Mouse (Mus musculus) CH12.LX (cell line): ENCODE data around the gene Zswim7. TPM values are rescaled to one million over a fixed set of nuclear protein-coding genes. Genes with fewer than 3 reads are reported as not detected.

Source experiments
- DNase-seq: peaks from one replicate; pipeline ENCODE4 v3.0.0-alpha.2; 2013; ENCODE audit errors: extremely low read depth
- H3K27ac ChIP-seq: 2 replicates; pipeline ENCODE4 v1.5.1; 2012; ENCODE audit warnings: low read depth, mild to moderate bottlenecking, control low read depth, moderate library complexity; ENCODE audit not compliant: insufficient read depth
- H3K27me3 ChIP-seq: replicated peaks from 2 replicates; pipeline ENCODE3; 2012; ENCODE audit warnings: inconsistent platforms
- H3K36me3 ChIP-seq, 2 experiments: replicated peaks in 1 of 2; 2 replicates each; pipeline versions ENCODE3 to v1.6.1; 2012; ENCODE audit warnings: inconsistent platforms in 1 of 2, low read length in 1 of 2, mild to moderate bottlenecking in 1 of 2, mixed read lengths in 1 of 2, moderate library complexity in 1 of 2; ENCODE audit not compliant: control insufficient read depth in 1 of 2, insufficient read depth in 1 of 2
- H3K4me1 ChIP-seq, 2 experiments: 2 replicates each; pipeline ENCODE4 v1.6.1; 2012; ENCODE audit warnings: inconsistent platforms in 1 of 2, moderate library complexity in 1 of 2; ENCODE audit not compliant: insufficient read depth in 2 of 2, control insufficient read depth in 1 of 2
- H3K4me2 ChIP-seq: 2 replicates; pipeline ENCODE4 v1.6.1; 2012; ENCODE audit warnings: low read depth, mild to moderate bottlenecking, control low read depth; ENCODE audit not compliant: poor library complexity, insufficient read depth, severe bottlenecking
- H3K4me3 ChIP-seq, 3 experiments: fragments of 150-350 bp in 1 of 3; sonication (generic) in 1 of 3; replicated peaks in 1 of 3; 2 replicates each; pipeline versions ENCODE3 to v1.5.1; 2011 to 2012; ENCODE audit warnings: low read depth in 2 of 3, low read length in 2 of 3, mild to moderate bottlenecking in 2 of 3, moderate library complexity in 2 of 3, control low read depth in 1 of 3, improper control_type of control experiment in 1 of 3, inconsistent platforms in 1 of 3, mixed read lengths in 1 of 3; ENCODE audit not compliant: poor library complexity in 1 of 3
- H3K79me2 ChIP-seq: replicated peaks from 2 replicates; pipeline ENCODE4 v1.6.1; 2012; ENCODE audit warnings: mild to moderate bottlenecking, moderate library complexity; ENCODE audit not compliant: control insufficient read depth, poor library complexity, insufficient read depth, severe bottlenecking; ENCODE audit errors: extremely low read depth
- H3K9ac ChIP-seq: 2 replicates; pipeline ENCODE4 v1.6.1; 2012; ENCODE audit warnings: low read depth, mild to moderate bottlenecking, control low read depth, moderate library complexity; ENCODE audit not compliant: insufficient read depth
- H3K9me3 ChIP-seq: replicated peaks from 2 replicates; pipeline ENCODE3; 2012; ENCODE audit warnings: low read length, inconsistent platforms, mixed read lengths
- BHLHE40 ChIP-seq: IDR thresholded peaks from 2 replicates; pipeline ENCODE4 v1.6.1; 2011; ENCODE audit warnings: mild to moderate bottlenecking, low read depth, low read length, improper control_type of control experiment
- CHD2 ChIP-seq: IDR thresholded peaks from 2 replicates; pipeline ENCODE4 v1.6.1; 2011; ENCODE audit warnings: low read length, improper control_type of control experiment
- CTCF ChIP-seq, 2 experiments: IDR thresholded peaks in 1 of 2; conservative IDR thresholded peaks in 1 of 2; 2 replicates each; pipeline ENCODE4 v1.5.1; 2011 to 2012; ENCODE audit warnings: low read depth in 2 of 2, low read length in 2 of 2, improper control_type of control experiment in 1 of 2, inconsistent platforms in 1 of 2, mild to moderate bottlenecking in 1 of 2, moderate library complexity in 1 of 2
- E2F4 ChIP-seq: IDR thresholded peaks from 2 replicates; pipeline ENCODE4 v1.6.1; 2011; ENCODE audit warnings: low read depth, low read length, improper control_type of control experiment; ENCODE audit not compliant: insufficient replicate concordance
- ELF1 ChIP-seq: IDR thresholded peaks from 2 replicates; pipeline ENCODE4 v1.6.1; 2014; ENCODE audit warnings: low read depth, mild to moderate bottlenecking, inconsistent platforms, low read length, improper control_type of control experiment
- ETS1 ChIP-seq: conservative IDR thresholded peaks from 2 replicates; pipeline ENCODE4 v1.6.1; 2012; ENCODE audit warnings: low read depth, mild to moderate bottlenecking, inconsistent platforms, low read length, improper control_type of control experiment, moderate library complexity
- HCFC1 ChIP-seq: IDR thresholded peaks from 2 replicates; pipeline ENCODE4 v1.6.1; 2012; ENCODE audit warnings: low read depth, mild to moderate bottlenecking, inconsistent platforms, low read length, improper control_type of control experiment
- IRF4 ChIP-seq: IDR thresholded peaks from 2 replicates; pipeline ENCODE4 v1.6.1; 2014; ENCODE audit warnings: low read depth, mild to moderate bottlenecking, inconsistent platforms, low read length, improper control_type of control experiment
- JUND ChIP-seq: conservative IDR thresholded peaks from 2 replicates; pipeline ENCODE4 v1.6.1; 2011; ENCODE audit warnings: low read depth, low read length, improper control_type of control experiment
- MAFK ChIP-seq: IDR thresholded peaks from 2 replicates; pipeline ENCODE4 v1.6.1; 2011; ENCODE audit warnings: low read length, improper control_type of control experiment; ENCODE audit not compliant: insufficient replicate concordance
- MAX ChIP-seq: IDR thresholded peaks from 2 replicates; pipeline ENCODE4 v1.6.1; 2011; ENCODE audit warnings: low read length, improper control_type of control experiment
- MAZ ChIP-seq: IDR thresholded peaks from 2 replicates; pipeline ENCODE4 v1.6.1; 2012; ENCODE audit warnings: low read depth, mild to moderate bottlenecking, inconsistent platforms, low read length, improper control_type of control experiment, moderate library complexity
- MEF2A ChIP-seq: IDR thresholded peaks from 2 replicates; pipeline ENCODE4 v1.6.1; 2014; ENCODE audit warnings: low read depth, mild to moderate bottlenecking, inconsistent platforms, low read length, improper control_type of control experiment, borderline replicate concordance
- MXI1 ChIP-seq: IDR thresholded peaks from 2 replicates; pipeline ENCODE4 v1.6.1; 2011; ENCODE audit warnings: mild to moderate bottlenecking, low read depth, low read length, improper control_type of control experiment
- MYC ChIP-seq: IDR thresholded peaks from 2 replicates; pipeline ENCODE4 v1.6.1; 2011; ENCODE audit warnings: low read depth, mild to moderate bottlenecking, improper control_type of control experiment, low read length
- NELFE ChIP-seq: IDR thresholded peaks from 2 replicates; pipeline ENCODE4 v1.6.1; 2011; ENCODE audit warnings: low read depth, low read length, improper control_type of control experiment
- NRF1 ChIP-seq: IDR thresholded peaks from 2 replicates; pipeline ENCODE4 v1.6.1; 2014; ENCODE audit warnings: low read depth, mild to moderate bottlenecking, inconsistent platforms, low read length, improper control_type of control experiment, moderate library complexity
- PAX5 ChIP-seq: IDR thresholded peaks from 2 replicates; pipeline ENCODE4 v1.6.1; 2012; ENCODE audit warnings: low read length, inconsistent platforms, mixed read lengths
- POLR2A ChIP-seq: IDR thresholded peaks from 2 replicates; pipeline ENCODE4 v1.6.1; 2011; ENCODE audit warnings: low read depth, mild to moderate bottlenecking, improper control_type of control experiment, low read length
- POLR2AphosphoS2 ChIP-seq: IDR thresholded peaks from 2 replicates; pipeline ENCODE4 v1.6.1; 2011; ENCODE audit warnings: low read depth, low read length, improper control_type of control experiment
- RAD21 ChIP-seq: IDR thresholded peaks from 2 replicates; pipeline ENCODE4 v1.6.1; 2011; ENCODE audit warnings: low read depth, mild to moderate bottlenecking, low read length, improper control_type of control experiment, moderate library complexity
- RCOR1 ChIP-seq: conservative IDR thresholded peaks from 2 replicates; pipeline ENCODE4 v1.6.1; 2012; ENCODE audit warnings: low read depth, mild to moderate bottlenecking, inconsistent platforms, low read length, improper control_type of control experiment
- SIN3A ChIP-seq: IDR thresholded peaks from 2 replicates; pipeline ENCODE4 v1.6.1; 2012; ENCODE audit warnings: low read length, improper control_type of control experiment, inconsistent platforms
- SMC3 ChIP-seq: IDR thresholded peaks from 2 replicates; pipeline ENCODE4 v1.6.1; 2011; ENCODE audit warnings: low read depth, low read length, improper control_type of control experiment
- TBP ChIP-seq: conservative IDR thresholded peaks from 2 replicates; pipeline ENCODE4 v1.6.1; 2011; ENCODE audit warnings: low read depth, low read length, improper control_type of control experiment
- UBTF ChIP-seq: IDR thresholded peaks from 2 replicates; pipeline ENCODE4 v1.6.1; 2012; ENCODE audit warnings: low read depth, mild to moderate bottlenecking, inconsistent platforms, low read length, improper control_type of control experiment, moderate library complexity
- USF1 ChIP-seq: IDR thresholded peaks from 2 replicates; pipeline ENCODE4 v1.6.1; 2014; ENCODE audit warnings: low read depth, mild to moderate bottlenecking, inconsistent platforms, low read length, improper control_type of control experiment
- USF2 ChIP-seq: conservative IDR thresholded peaks from 2 replicates; pipeline ENCODE4 v1.6.1; 2011; ENCODE audit warnings: low read depth, low read length, improper control_type of control experiment
- ZC3H11A ChIP-seq: IDR thresholded peaks from 2 replicates; pipeline ENCODE4 v1.6.1; 2012; ENCODE audit warnings: low read depth, mild to moderate bottlenecking, inconsistent platforms, low read length, improper control_type of control experiment
- ZKSCAN1 ChIP-seq: IDR thresholded peaks from 2 replicates; pipeline ENCODE4 v1.6.1; 2012; ENCODE audit warnings: low read depth, inconsistent platforms, low read length, improper control_type of control experiment, borderline replicate concordance
- ZMIZ1 ChIP-seq: IDR thresholded peaks from 2 replicates; pipeline ENCODE4 v1.6.1; 2012; ENCODE audit warnings: low read depth, mild to moderate bottlenecking, inconsistent platforms, low read length, improper control_type of control experiment
- ZNF384 ChIP-seq: IDR thresholded peaks from 2 replicates; pipeline ENCODE4 v1.6.1; 2012; ENCODE audit warnings: low read depth, low read length, improper control_type of control experiment, inconsistent platforms
- dilution Hi-C: fragments of 300-500 bp; cut with MboI; formaldehyde crosslinking; loops from 2 replicates; pipeline ENCODE4 v1.14.3; 2020; ENCODE audit warnings: low sequenced_read_pairs; ENCODE audit not compliant: extremely low pct_unique_long_range_greater_than_20kb, extremely low pct_ligation_motif_present
- in situ Hi-C: fragments of 300-500 bp; cut with MboI; formaldehyde crosslinking; loops from 3 replicates; pipeline ENCODE4 v1.14.3; 2019; ENCODE audit warnings: low sequenced_read_pairs, low pct_ligation_motif_present, low pct_unique_long_range_greater_than_20kb, mixed read lengths
- polyA plus RNA-seq: library from polyadenylated mRNA; unstranded; fragments of >175 nt; gene quantifications from 2 replicates; pipeline ENCODE4 v1.2.1, GENCODE M21; 2012; ENCODE audit warnings: low read depth; ENCODE audit not compliant: insufficient read length
- total RNA-seq, 2 experiments: library from RNA; depleted of rRNA; stranded (reverse); fragments of 300-350 nt in 1 of 2; fragments of >200 nt in 1 of 2; gene quantifications; 2 replicates each; pipeline ENCODE4 v1.2.3; 2012 to 2014

Gene Zswim7
- total and polyA plus RNA-seq, 3 experiments = 44.2 to 62.5 (median 57.8) TPM

DNA sequence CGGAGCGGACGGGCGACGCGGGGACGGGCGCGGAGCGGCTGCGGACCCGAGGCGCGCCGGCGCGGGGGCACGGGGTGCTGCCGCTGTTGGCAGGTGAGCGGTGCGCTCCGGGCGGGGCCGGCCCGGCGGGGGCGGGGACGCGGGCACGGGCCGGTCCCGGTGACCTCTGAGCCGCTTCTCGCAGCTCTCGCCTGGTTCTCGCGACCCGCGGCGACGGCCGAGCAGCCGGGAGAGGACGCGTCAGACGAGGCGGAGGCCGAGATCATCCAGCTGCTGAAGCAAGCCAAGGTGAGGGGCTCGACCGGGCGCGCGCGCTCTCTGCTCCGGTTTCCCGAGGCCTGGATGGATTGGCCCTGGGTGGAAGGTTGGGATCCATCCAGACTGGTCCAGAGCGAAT lies 424 bp upstream of the Zswim7 start:
- Histone ChIP-seq H3K27me3 (no peaks in the 10 kb centered on the region), H3K36me3 (peaks cover 12 to 24% of the 10 kb centered on the region in 2 experiments), H3K9ac (peak overlapping the region; percentile 39), H3K4me2 (peak overlapping the region; percentile 64; the same call in 1 of the 2 replicates), H3K9me3 (no peaks in the 10 kb centered on the region), H3K4me3 (peak overlapping the region; percentile 60 to 76 (median 73)), H3K79me2 (peaks cover 4% of the 10 kb centered on the region; the same call in 1 of the 2 replicates), H3K27ac (peak overlapping the region; percentile 40), H3K4me1 (peaks cover 16 to 60% of the 10 kb centered on the region in 2 experiments)
- no peak for TF ChIP-seq MAFK
- TF ChIP-seq MEF2A = no peak; the same call in 1 of the 2 replicates
- TF ChIP-seq BHLHE40 = peak; percentile 75
- no peak for TF ChIP-seq POLR2AphosphoS2
- TF ChIP-seq NELFE = no peak
- no peak for TF ChIP-seq MXI1
- TF ChIP-seq RAD21 = no peak
- TF ChIP-seq NRF1 = no peak
- peak; percentile 54 for TF ChIP-seq CHD2
- TF ChIP-seq HCFC1 = no peak
- dilution Hi-C loops (no loop called here), in situ Hi-C loops (loop anchor here (5.0 kb wide), 1 partner anchor 329 kb away; no protein-coding TSS in a partner anchor)
- peak; percentile 63 for DNase-seq

DNA sequence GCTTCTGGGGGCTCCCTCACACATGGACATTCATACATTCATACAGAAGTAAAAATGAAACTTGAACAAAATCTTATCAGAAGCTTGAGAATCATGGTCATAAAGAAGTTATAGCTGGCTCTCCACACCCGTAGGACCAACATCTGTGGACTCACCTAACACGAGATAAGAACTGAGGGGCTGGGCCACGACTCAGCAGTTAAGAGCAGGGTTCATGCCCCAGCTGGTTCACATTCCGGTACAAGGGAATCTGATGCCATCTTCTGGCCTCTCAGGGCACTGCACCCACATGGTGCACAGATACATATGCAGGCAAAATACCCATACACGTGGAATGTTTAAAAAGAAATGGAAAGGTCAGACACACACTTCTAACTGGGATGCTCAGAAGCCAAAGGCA lies 3.1 kb downstream of the Zswim7 start:
- Histone ChIP-seq H3K9me3 (no peaks in the 10 kb centered on the region), H3K4me2 (no peak overlapping the region), H3K79me2 (peaks cover 4% of the 10 kb centered on the region; the same call in 1 of the 2 replicates), H3K9ac (no peak overlapping the region), H3K27me3 (no peaks in the 10 kb centered on the region), H3K4me1 (peaks cover under 1 to 27% of the 10 kb centered on the region in 2 experiments), H3K36me3 (peaks cover 0 to 18% of the 10 kb centered on the region in 2 experiments), H3K4me3 (no peak overlapping the region), H3K27ac (no peak overlapping the region)
- TF ChIP-seq RAD21 (peak; percentile 95), UBTF (no peak), TBP (no peak), NELFE (no peak; the same call in 1 of the 2 replicates), CTCF (conservative IDR thresholded peaks at IDR 0.05 in 1 of 2, IDR thresholded peaks at IDR 0.05 in 1 of 2; ENCODE audit: low read depth in 2 of 2, low read length in 2 of 2) (peak; percentile 87 to 94; a peak in 3 of 4 replicates), POLR2A (no peak), ETS1 (no peak), PAX5 (no peak), IRF4 (peak; percentile 21; the same call in 1 of the 2 replicates), NRF1 (no peak), ZKSCAN1 (no peak), MAX (peak; percentile 92), JUND (no peak), SMC3 (peak; percentile 99), RCOR1 (no peak), ZNF384 (no peak), BHLHE40 (no peak), ZMIZ1 (no peak), MAFK (0 out of 2 replicates have a peak, but pooled peaks have one; percentile 39), MEF2A (no peak), SIN3A (0 out of 2 replicates have a peak, but pooled peaks have one; percentile 9), POLR2AphosphoS2 (no peak), ZC3H11A (peak; percentile 91), HCFC1 (no peak), MAZ (no peak), CHD2 (no peak), ELF1 (no peak), USF1 (no peak), MYC (peak; percentile 94), E2F4 (no peak), USF2 (no peak)
- in situ Hi-C loops (loop anchor here (5.0 kb wide), 1 partner anchor 231 kb away; no protein-coding TSS in a partner anchor), dilution Hi-C loops (no loop called here)
- peak; percentile 89 for DNase-seq
